Mouse (Mus musculus) midbrain, embryonic 10.5 days (tissue): ENCODE data around the gene Tmem206. TPM values are rescaled to one million over a fixed set of nuclear protein-coding genes. Genes with fewer than 3 reads are reported as not detected.

Experiments used
- DNase-seq: peaks from one replicate; pipeline ENCODE4 v3.0.0-alpha.2; 2017; ENCODE audit warnings: low spot score
- H3K27ac ChIP-seq: fragments of 300-500 bp; sonication (generic); replicated peaks from 2 replicates; pipeline ENCODE4 v1.5.1; 2016; ENCODE audit warnings: mild to moderate bottlenecking
- H3K27me3 ChIP-seq: fragments of 300-500 bp; sonication (generic); 2 replicates; pipeline ENCODE4 v1.6.1; 2016; ENCODE audit warnings: low read depth, mild to moderate bottlenecking; ENCODE audit not compliant: poor library complexity, severe bottlenecking
- H3K36me3 ChIP-seq: fragments of 300-500 bp; sonication (generic); 2 replicates; pipeline ENCODE4 v1.6.1; 2016; ENCODE audit warnings: mild to moderate bottlenecking, moderate library complexity
- H3K4me1 ChIP-seq: fragments of 300-500 bp; sonication (generic); 2 replicates; pipeline ENCODE4 v1.6.1; 2016
- H3K4me3 ChIP-seq: fragments of 300-500 bp; sonication (generic); 2 replicates; pipeline ENCODE4 v1.5.1; 2016; ENCODE audit warnings: mild to moderate bottlenecking, moderate library complexity
- H3K9me3 ChIP-seq: fragments of 300-500 bp; sonication (generic); replicated peaks from 2 replicates; pipeline ENCODE4 v1.6.1; 2016; ENCODE audit warnings: mild to moderate bottlenecking
- WGBS: fragments of 180-500 bp; shearing (Covaris S2); methylation state at CpG from one replicate; pipeline ENCODE4 v1.1.7; 2016; 5-methylcytosine and 5-hydroxymethylcytosine counted together
- polyA plus RNA-seq: library from polyadenylated mRNA; unstranded; fragments of >200 nt; fragmentation: Nextera tagmentation; extraction: Ambion mirVana; gene quantifications from 2 replicates; pipeline ENCODE4 v1.2.1, GENCODE M21; 2016

Gene Tmem206
- polyA plus RNA-seq, 1 experiment from 2014 or later, result 32.3 TPM

GRCm38 (mm10) chr1:191368193-191368592, 42.5 kb downstream of the Tmem206 start:
- Histone ChIP-seq H3K27ac (no peak overlapping the region), H3K27me3 (no peaks in the 10 kb centered on the region), H3K36me3 (peaks cover 27% of the 10 kb centered on the region), H3K4me3 (no peak overlapping the region), H3K9me3 (no peaks in the 10 kb centered on the region), H3K4me1 (no peaks in the 10 kb centered on the region)
- DNase-seq, result no peak
- 95% methylated on average over 4 of the region's 4 CpGs for WGBS

GRCm38 (mm10) chr1:191369140-191369539, 43.4 kb downstream of the Tmem206 start:
- no peak for DNase-seq
- H3K9me3 ChIP-seq, result no peaks in the 10 kb centered on the region
- no peaks in the 10 kb centered on the region for H3K4me1 ChIP-seq
- no peak overlapping the region for H3K4me3 ChIP-seq
- H3K27me3 ChIP-seq, result no peaks in the 10 kb centered on the region
- peaks cover 27% of the 10 kb centered on the region for H3K36me3 ChIP-seq
- H3K27ac ChIP-seq, result no peak overlapping the region

- H3K4me3 ChIP-seq, result no peak overlapping the region
- whole genome bisulfite sequencing, result 93% methylated on average over 10 of the region's 10 CpGs
Measured at GRCm38 (mm10) chr1:191374993-191375643, 49.4 kb downstream of the Tmem206 start.

GRCm38 (mm10) chr1:191375644-191375998, 49.9 kb downstream of the Tmem206 start:
- H3K36me3 ChIP-seq, result peaks cover 10% of the 10 kb centered on the region; the same call in 1 of the 2 replicates
- no peaks in the 10 kb centered on the region for H3K9me3 ChIP-seq
- no peak overlapping the region for H3K4me3 ChIP-seq
- no peaks in the 10 kb centered on the region for H3K27me3 ChIP-seq
- H3K27ac ChIP-seq, result no peak overlapping the region
- DNase-seq, result no peak
- 91% methylated on average over 5 of the region's 5 CpGs for WGBS
- no peaks in the 10 kb centered on the region for H3K4me1 ChIP-seq

More at GRCm38 (mm10) chr1:191374993-191375643, 49.4 kb downstream of the Tmem206 start:
- H3K36me3 ChIP-seq, result peaks cover 13% of the 10 kb centered on the region; the same call in 1 of the 2 replicates
- no peak overlapping the region for H3K27ac ChIP-seq
- no peaks in the 10 kb centered on the region for H3K4me1 ChIP-seq
- H3K27me3 ChIP-seq, result no peaks in the 10 kb centered on the region
- DNase-seq, result no peak
- H3K9me3 ChIP-seq, result no peaks in the 10 kb centered on the region

- WGBS, result 95% methylated on average over 2 of the region's 2 CpGs
- no peak overlapping the region for H3K4me3 ChIP-seq
- no peak for DNase-seq
- no peaks in the 10 kb centered on the region for H3K9me3 ChIP-seq
- H3K4me1 ChIP-seq, result no peaks in the 10 kb centered on the region
- H3K36me3 ChIP-seq, result no peaks in the 10 kb centered on the region
- H3K27me3 ChIP-seq, result no peaks in the 10 kb centered on the region
- no peak overlapping the region for H3K27ac ChIP-seq
Measured at GRCm38 (mm10) chr1:191378080-191378479, 52.4 kb downstream of the Tmem206 start.

- Histone ChIP-seq H3K4me1 (no peaks in the 10 kb centered on the region), H3K4me3 (no peak overlapping the region), H3K9me3 (no peaks in the 10 kb centered on the region), H3K27ac (no peak overlapping the region), H3K27me3 (no peaks in the 10 kb centered on the region), H3K36me3 (no peaks in the 10 kb centered on the region)
- DNase-seq, result no peak
- WGBS, result 90% methylated on average over 3 of the region's 3 CpGs
Measured at GRCm38 (mm10) chr1:191380843-191381242, 55.1 kb downstream of the Tmem206 start.

- H3K9me3 ChIP-seq, result no peaks in the 10 kb centered on the region
- no peaks in the 10 kb centered on the region for H3K36me3 ChIP-seq
- DNase-seq, result no peak
- no peak overlapping the region for H3K27ac ChIP-seq
- WGBS, result 92% methylated on average over 11 of the region's 11 CpGs
- H3K27me3 ChIP-seq, result no peaks in the 10 kb centered on the region
- no peaks in the 10 kb centered on the region for H3K4me1 ChIP-seq
- H3K4me3 ChIP-seq, result no peak overlapping the region
Measured at GRCm38 (mm10) chr1:191381955-191382736, 56.4 kb downstream of the Tmem206 start.

- Histone ChIP-seq H3K36me3 (no peaks in the 10 kb centered on the region), H3K27me3 (no peaks in the 10 kb centered on the region), H3K4me3 (no peak overlapping the region), H3K9me3 (no peaks in the 10 kb centered on the region), H3K27ac (no peak overlapping the region), H3K4me1 (no peaks in the 10 kb centered on the region)
- WGBS, result 94% methylated on average over 10 of the region's 10 CpGs
- DNase-seq, result no peak
Measured at GRCm38 (mm10) chr1:191384786-191385430, 59.2 kb downstream of the Tmem206 start.

- 29% methylated on average over 3 of the region's 3 CpGs for WGBS
- peak; percentile 35 for DNase-seq
- H3K36me3 ChIP-seq, result no peaks in the 10 kb centered on the region
- no peak overlapping the region for H3K4me3 ChIP-seq
- H3K9me3 ChIP-seq, result no peaks in the 10 kb centered on the region
- H3K4me1 ChIP-seq, result peaks cover 24% of the 10 kb centered on the region
- H3K27ac ChIP-seq, result no peak overlapping the region
- H3K27me3 ChIP-seq, result peaks cover 10% of the 10 kb centered on the region; the same call in 1 of the 2 replicates
Measured at GRCm38 (mm10) chr1:191391311-191391710, 65.6 kb downstream of the Tmem206 start.

- DNase-seq, result no peak
- WGBS, result 89% methylated on average over 3 of the region's 3 CpGs
- peaks cover 10% of the 10 kb centered on the region; the same call in 1 of the 2 replicates for H3K27me3 ChIP-seq
- no peaks in the 10 kb centered on the region for H3K36me3 ChIP-seq
- peaks cover 30% of the 10 kb centered on the region for H3K4me1 ChIP-seq
- H3K9me3 ChIP-seq, result no peaks in the 10 kb centered on the region
- H3K4me3 ChIP-seq, result no peak overlapping the region
- no peak overlapping the region for H3K27ac ChIP-seq
Measured at GRCm38 (mm10) chr1:191393536-191393935, 67.8 kb downstream of the Tmem206 start.

GRCm38 (mm10) chr1:191394126-191394525, 68.4 kb downstream of the Tmem206 start:
- DNase-seq, result no peak
- no peaks in the 10 kb centered on the region for H3K36me3 ChIP-seq
- H3K27ac ChIP-seq, result no peak overlapping the region
- 75% methylated on average over 2 of the region's 2 CpGs for WGBS
- peaks cover 13% of the 10 kb centered on the region; the same call in 1 of the 2 replicates for H3K27me3 ChIP-seq
- no peaks in the 10 kb centered on the region for H3K9me3 ChIP-seq
- peaks cover 30% of the 10 kb centered on the region for H3K4me1 ChIP-seq
- no peak overlapping the region for H3K4me3 ChIP-seq

GRCm38 (mm10) chr1:191395200-191395599, 69.5 kb downstream of the Tmem206 start:
- peaks cover 30% of the 10 kb centered on the region for H3K4me1 ChIP-seq
- peak overlapping the region; percentile 70 for H3K4me3 ChIP-seq
- 72% methylated on average over 1 of the region's 1 CpGs for WGBS
- no peaks in the 10 kb centered on the region for H3K36me3 ChIP-seq
- no peak overlapping the region for H3K27ac ChIP-seq
- no peak for DNase-seq
- H3K27me3 ChIP-seq, result peaks cover 15% of the 10 kb centered on the region; the same call in 1 of the 2 replicates
- no peaks in the 10 kb centered on the region for H3K9me3 ChIP-seq
